Mouse (Mus musculus): ENCODE data around the gene Cpa3. TPM values are rescaled to one million over a fixed set of nuclear protein-coding genes. Genes with fewer than 3 reads are reported as not detected.

Gene Cpa3
- polyA plus RNA-seq (2015; fragmentation: Nextera tagmentation; extraction: Ambion mirVana) = 0.29 TPM in 1 of 2 replicates, not detected in the other

DNA sequence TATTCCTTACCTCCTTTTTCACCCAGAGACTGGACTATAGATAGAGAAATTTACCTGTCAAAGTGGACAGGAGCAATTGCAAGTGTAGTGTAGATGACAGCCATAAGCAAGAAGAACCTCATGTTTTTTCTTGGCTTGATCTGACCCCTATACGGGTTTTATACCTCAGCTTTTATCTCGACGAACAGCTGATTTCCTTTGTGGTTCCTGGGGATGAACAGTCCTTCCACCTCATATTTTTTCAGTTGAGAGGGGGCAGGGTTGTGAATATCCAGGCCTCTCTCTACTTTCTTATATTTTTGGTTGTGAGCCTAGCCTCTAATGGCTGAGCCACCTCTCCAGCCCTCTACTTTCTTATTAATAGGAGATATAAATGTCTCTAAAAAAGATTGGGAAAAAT lies at the start of gene Cpa3:
Cpa3 (minus strand) TSS at position 132 of the 400 bp plus-strand sequence.
- WGBS = 86% methylated on average over 3 of the region's 3 CpGs
- Histone ChIP-seq H3K4me2 (ENCODE audit: low read length) (no peak within 1 kb of the TSS), H3K27me3 (ENCODE audit: control insufficient read depth, insufficient read depth, low read depth, low read length) (no peaks in the 10 kb centered on the region), H3K4me1 (ENCODE audit: control insufficient read depth, insufficient read depth, low read length) (no peaks in the 10 kb centered on the region), H3K36me3 (ENCODE audit: control insufficient read depth, insufficient read depth, low read length) (no peaks in the 10 kb centered on the region), H3K9ac (ENCODE audit: low read depth, low read length) (no peak within 1 kb of the TSS), H3K27ac (ENCODE audit: low read length) (no peak within 1 kb of the TSS), H3K4me3 (ENCODE audit: low read depth, low read length) (no peak within 1 kb of the TSS), H3K9me3 (replicated peaks; ENCODE audit: control insufficient read depth, low read length, poor library complexity, severe bottlenecking) (no peaks in the 10 kb centered on the region)
- ATAC-seq = no peak

DNA sequence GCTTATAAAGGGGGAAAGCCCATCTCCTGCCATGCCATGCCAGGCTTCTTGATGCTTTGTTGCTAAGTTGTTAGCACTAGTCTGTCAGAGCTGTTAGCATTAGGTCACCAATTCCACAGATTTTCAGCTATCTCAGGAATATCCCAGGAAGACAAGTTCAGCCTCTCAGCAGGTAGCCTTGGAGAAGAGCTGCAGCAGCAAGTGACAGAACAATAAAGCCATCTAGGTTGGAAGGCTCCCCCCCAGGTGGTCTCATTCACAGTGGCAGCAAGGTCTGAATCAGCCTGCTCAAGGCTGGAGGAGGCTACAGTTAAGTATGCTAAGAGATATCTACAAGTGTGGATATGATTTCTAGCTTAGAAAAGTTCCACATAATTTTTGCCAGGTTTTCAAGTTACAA lies 49.4 kb upstream of the Cpa3 start:
- no peak overlapping the region for H3K27ac ChIP-seq (ENCODE audit: low read length)
- no peaks in the 10 kb centered on the region for H3K9me3 ChIP-seq (replicated peaks; ENCODE audit: control insufficient read depth, low read length, poor library complexity, severe bottlenecking)
- no peak overlapping the region for H3K4me2 ChIP-seq (ENCODE audit: low read length)
- ATAC-seq = no peak
- no peak overlapping the region for H3K9ac ChIP-seq (ENCODE audit: low read depth, low read length)
- H3K36me3 ChIP-seq (ENCODE audit: control insufficient read depth, insufficient read depth, low read length) = no peaks in the 10 kb centered on the region
- H3K27me3 ChIP-seq (ENCODE audit: control insufficient read depth, insufficient read depth, low read depth, low read length) = no peaks in the 10 kb centered on the region
- H3K4me1 ChIP-seq (ENCODE audit: control insufficient read depth, insufficient read depth, low read length) = no peaks in the 10 kb centered on the region
- no peak overlapping the region for H3K4me3 ChIP-seq (ENCODE audit: low read depth, low read length)

- Histone ChIP-seq H3K27ac (ENCODE audit: low read length) (no peak overlapping the region), H3K4me1 (ENCODE audit: control insufficient read depth, insufficient read depth, low read length) (no peaks in the 10 kb centered on the region), H3K4me3 (ENCODE audit: low read depth, low read length) (no peak overlapping the region), H3K4me2 (ENCODE audit: low read length) (no peak overlapping the region), H3K36me3 (ENCODE audit: control insufficient read depth, insufficient read depth, low read length) (no peaks in the 10 kb centered on the region), H3K9me3 (replicated peaks; ENCODE audit: control insufficient read depth, low read length, poor library complexity, severe bottlenecking) (no peaks in the 10 kb centered on the region), H3K9ac (ENCODE audit: low read depth, low read length) (no peak overlapping the region), H3K27me3 (ENCODE audit: control insufficient read depth, insufficient read depth, low read depth, low read length) (no peaks in the 10 kb centered on the region)
- no peak for ATAC-seq
- WGBS = 94% methylated on average over 2 of the region's 2 CpGs
Measured at GRCm38 (mm10) chr3:20288761-20289160, 46.8 kb upstream of the Cpa3 start.

GRCm38 (mm10) chr3:20281796-20282195 lies 39.8 kb upstream of the Cpa3 start:
- H3K27ac ChIP-seq (ENCODE audit: low read length) = no peak overlapping the region
- H3K36me3 ChIP-seq (ENCODE audit: control insufficient read depth, insufficient read depth, low read length) = no peaks in the 10 kb centered on the region
- no peak overlapping the region for H3K4me3 ChIP-seq (ENCODE audit: low read depth, low read length)
- no peaks in the 10 kb centered on the region for H3K9me3 ChIP-seq (replicated peaks; ENCODE audit: control insufficient read depth, low read length, poor library complexity, severe bottlenecking)
- H3K27me3 ChIP-seq (ENCODE audit: control insufficient read depth, insufficient read depth, low read depth, low read length) = no peaks in the 10 kb centered on the region
- no peaks in the 10 kb centered on the region for H3K4me1 ChIP-seq (ENCODE audit: control insufficient read depth, insufficient read depth, low read length)
- no peak overlapping the region for H3K9ac ChIP-seq (ENCODE audit: low read depth, low read length)
- no peak for ATAC-seq
- 71% methylated on average over 1 of the region's 1 CpGs for WGBS
- no peak overlapping the region for H3K4me2 ChIP-seq (ENCODE audit: low read length)

- WGBS = 89% methylated on average over 3 of the region's 3 CpGs
- H3K27me3 ChIP-seq (ENCODE audit: control insufficient read depth, insufficient read depth, low read depth, low read length) = no peaks in the 10 kb centered on the region
- H3K9ac ChIP-seq (ENCODE audit: low read depth, low read length) = no peak within 1 kb of the TSS
- no peaks in the 10 kb centered on the region for H3K9me3 ChIP-seq (replicated peaks; ENCODE audit: control insufficient read depth, low read length, poor library complexity, severe bottlenecking)
- H3K4me3 ChIP-seq (ENCODE audit: low read depth, low read length) = no peak within 1 kb of the TSS
- no peak for ATAC-seq
- no peak within 1 kb of the TSS for H3K4me2 ChIP-seq (ENCODE audit: low read length)
- H3K27ac ChIP-seq (ENCODE audit: low read length) = no peak within 1 kb of the TSS
- no peaks in the 10 kb centered on the region for H3K4me1 ChIP-seq (ENCODE audit: control insufficient read depth, insufficient read depth, low read length)
- H3K36me3 ChIP-seq (ENCODE audit: control insufficient read depth, insufficient read depth, low read length) = no peaks in the 10 kb centered on the region
Measured at GRCm38 (mm10) chr3:20275633-20276032, 33.7 kb upstream of the Cpa3 start, which contains the start of gene Cpb1. Gene Cpb1 (minus strand): TSS chr3:20275733.

- H3K36me3 ChIP-seq (ENCODE audit: control insufficient read depth, insufficient read depth, low read length) = no peaks in the 10 kb centered on the region
- no peak overlapping the region for H3K4me3 ChIP-seq (ENCODE audit: low read depth, low read length)
- H3K4me2 ChIP-seq (ENCODE audit: low read length) = no peak overlapping the region
- no peak for ATAC-seq
- WGBS = 50% methylated on average over 9 of the region's 9 CpGs
- no peaks in the 10 kb centered on the region for H3K9me3 ChIP-seq (replicated peaks; ENCODE audit: control insufficient read depth, low read length, poor library complexity, severe bottlenecking)
- H3K4me1 ChIP-seq (ENCODE audit: control insufficient read depth, insufficient read depth, low read length) = no peaks in the 10 kb centered on the region
- H3K27me3 ChIP-seq (ENCODE audit: control insufficient read depth, insufficient read depth, low read depth, low read length) = no peaks in the 10 kb centered on the region
- no peak overlapping the region for H3K9ac ChIP-seq (ENCODE audit: low read depth, low read length)
- H3K27ac ChIP-seq (ENCODE audit: low read length) = no peak overlapping the region
Measured at GRCm38 (mm10) chr3:20254566-20255479, 12.8 kb upstream of the Cpa3 start.

DNA sequence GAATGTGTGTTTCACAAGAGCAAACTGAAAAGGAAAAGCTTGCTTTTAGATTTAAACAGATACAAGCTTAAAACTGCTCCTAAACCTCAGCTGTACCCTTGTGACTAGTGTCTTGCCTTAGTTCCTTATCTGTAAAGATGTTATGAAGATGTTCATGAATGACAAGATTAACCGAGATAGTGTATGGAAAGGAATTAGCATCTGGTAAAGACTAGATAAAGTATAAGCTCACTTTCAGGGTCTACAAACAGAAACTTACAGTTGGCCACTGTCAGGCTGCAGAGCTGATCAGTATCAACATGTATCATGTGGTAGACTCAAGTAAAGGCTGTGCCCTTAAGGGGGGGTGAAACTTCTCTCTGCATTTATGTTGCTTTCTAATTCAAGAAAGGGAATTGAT lies 1.9 kb upstream of the Cpa3 start:
- Histone ChIP-seq H3K9ac (ENCODE audit: low read depth, low read length) (no peak overlapping the region), H3K4me3 (ENCODE audit: low read depth, low read length) (no peak overlapping the region), H3K4me1 (ENCODE audit: control insufficient read depth, insufficient read depth, low read length) (no peaks in the 10 kb centered on the region), H3K36me3 (ENCODE audit: control insufficient read depth, insufficient read depth, low read length) (no peaks in the 10 kb centered on the region), H3K27ac (ENCODE audit: low read length) (no peak overlapping the region), H3K9me3 (replicated peaks; ENCODE audit: control insufficient read depth, low read length, poor library complexity, severe bottlenecking) (no peaks in the 10 kb centered on the region), H3K4me2 (ENCODE audit: low read length) (no peak overlapping the region), H3K27me3 (ENCODE audit: control insufficient read depth, insufficient read depth, low read depth, low read length) (no peaks in the 10 kb centered on the region)
- WGBS = 97% methylated on average over 1 of the region's 1 CpGs
- no peak for ATAC-seq

GRCm38 (mm10) chr3:20239741-20240140 lies 2.2 kb downstream of the Cpa3 start:
- H3K27me3 ChIP-seq (ENCODE audit: control insufficient read depth, insufficient read depth, low read depth, low read length) = no peaks in the 10 kb centered on the region
- no peak overlapping the region for H3K9ac ChIP-seq (ENCODE audit: low read depth, low read length)
- WGBS = 85% methylated on average over 3 of the region's 3 CpGs
- H3K4me3 ChIP-seq (ENCODE audit: low read depth, low read length) = no peak overlapping the region
- H3K4me2 ChIP-seq (ENCODE audit: low read length) = no peak overlapping the region
- H3K36me3 ChIP-seq (ENCODE audit: control insufficient read depth, insufficient read depth, low read length) = no peaks in the 10 kb centered on the region
- no peak overlapping the region for H3K27ac ChIP-seq (ENCODE audit: low read length)
- H3K9me3 ChIP-seq (replicated peaks; ENCODE audit: control insufficient read depth, low read length, poor library complexity, severe bottlenecking) = no peaks in the 10 kb centered on the region
- no peak for ATAC-seq
- no peaks in the 10 kb centered on the region for H3K4me1 ChIP-seq (ENCODE audit: control insufficient read depth, insufficient read depth, low read length)

- no peaks in the 10 kb centered on the region for H3K9me3 ChIP-seq (replicated peaks; ENCODE audit: control insufficient read depth, low read length, poor library complexity, severe bottlenecking)
- H3K27ac ChIP-seq (ENCODE audit: low read length) = no peak overlapping the region
- no peaks in the 10 kb centered on the region for H3K27me3 ChIP-seq (ENCODE audit: control insufficient read depth, insufficient read depth, low read depth, low read length)
- H3K36me3 ChIP-seq (ENCODE audit: control insufficient read depth, insufficient read depth, low read length) = no peaks in the 10 kb centered on the region
- no peak for ATAC-seq
- no peak overlapping the region for H3K4me3 ChIP-seq (ENCODE audit: low read depth, low read length)
- 82% methylated on average over 1 of the region's 1 CpGs for WGBS
- no peak overlapping the region for H3K9ac ChIP-seq (ENCODE audit: low read depth, low read length)
- no peak overlapping the region for H3K4me2 ChIP-seq (ENCODE audit: low read length)
- H3K4me1 ChIP-seq (ENCODE audit: control insufficient read depth, insufficient read depth, low read length) = no peaks in the 10 kb centered on the region
Measured at GRCm38 (mm10) chr3:20236965-20237364, 5.0 kb downstream of the Cpa3 start.
